Mouse (Mus musculus) adrenal gland, adult 18-20 months (tissue): ENCODE results near the gene Runx3. TPM values are rescaled to one million over a fixed set of nuclear protein-coding genes. Genes with fewer than 3 reads are reported as not detected.
A peak's percentile ranks its signal among the peaks of the same experiment; 100 is the strongest.

Source experiments
- DNase-seq, 2 experiments: peaks; one replicate each; pipeline ENCODE4 v3.0.0; 2021 to 2022; ENCODE audit warnings: low spot score in 2 of 2
- total RNA-seq, 2 experiments: library from RNA; stranded (reverse); gene quantifications; 1 replicate in 1 of 2; 2 replicates in 1 of 2; pipeline ENCODE4 v1.2.3; 2021

Gene Runx3
- total RNA-seq, 2 experiments from 2014 or later = 2.3 to 4.8 TPM

DNA sequence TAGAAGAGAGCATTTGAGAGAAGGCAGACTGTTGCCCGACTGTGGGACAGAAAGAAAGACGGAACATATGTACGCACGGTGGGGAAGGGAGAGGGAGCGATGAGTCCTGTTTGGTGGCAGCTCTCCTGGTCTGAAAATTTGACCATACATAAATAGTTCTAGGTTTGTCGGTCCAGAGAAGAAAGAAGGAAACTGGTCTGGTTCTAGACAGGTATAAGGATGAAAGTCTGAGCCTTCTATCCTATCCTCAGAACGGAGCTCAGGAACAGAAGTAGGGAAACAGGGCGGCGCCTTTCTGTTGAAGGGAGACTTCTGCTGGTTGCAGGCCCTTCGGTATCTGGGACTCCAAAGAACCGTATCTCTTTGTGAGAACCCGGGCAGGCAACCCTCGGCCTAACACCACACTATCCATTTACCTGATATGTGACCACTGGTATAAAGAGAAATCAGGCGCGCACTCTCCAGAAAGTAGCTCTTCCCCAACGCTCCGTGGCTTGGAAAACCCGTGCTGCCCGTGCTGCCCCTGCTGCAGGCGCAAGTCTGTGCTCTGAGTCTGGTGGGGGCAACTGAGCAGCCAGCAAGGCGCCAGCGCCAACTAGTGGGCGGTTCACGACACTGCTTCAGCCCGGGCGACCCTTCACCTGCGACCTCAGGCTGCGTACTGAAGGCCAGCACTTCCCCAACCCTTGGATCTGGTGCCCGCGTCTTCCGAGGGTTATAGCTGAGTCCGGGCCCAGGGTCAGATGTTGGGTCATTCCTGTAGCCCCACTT lies 29.8 kb downstream of the Runx3 start:
- peak; percentile 60 to 66 for DNase-seq

- no peak for DNase-seq
Measured at GRCm38 (mm10) chr4:135151111-135151987, 30.9 kb downstream of the Runx3 start.

DNA sequence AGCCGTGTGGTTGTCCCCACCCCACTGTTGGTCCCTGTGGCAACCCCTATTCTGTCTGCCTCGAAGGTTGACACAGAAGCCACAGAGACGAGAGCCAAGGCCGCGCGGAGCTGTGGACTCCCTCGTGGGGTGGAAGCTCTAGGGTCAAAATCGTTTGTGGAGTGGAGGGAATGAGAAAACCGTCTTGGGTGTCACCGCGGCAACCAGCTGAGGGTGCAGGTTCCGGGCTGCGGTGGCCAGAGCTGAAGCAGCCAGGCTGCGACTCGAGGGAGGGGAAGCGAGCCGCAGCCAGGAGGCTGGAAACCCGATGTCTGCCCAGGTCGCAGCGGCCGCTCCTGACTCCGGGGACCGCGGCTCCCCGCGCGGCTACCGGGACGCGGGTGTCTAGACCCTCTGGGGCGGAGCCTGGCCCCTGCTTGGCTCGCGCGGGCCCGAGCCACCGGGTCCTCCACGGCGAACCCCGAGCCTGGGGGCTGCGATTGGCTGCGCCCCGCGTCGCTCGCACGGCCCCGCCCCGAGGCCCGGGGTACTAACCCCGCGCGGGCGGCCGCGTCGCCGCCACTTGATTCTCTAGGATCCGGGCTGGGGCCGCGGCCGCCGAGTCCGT lies 31.6 kb downstream of the Runx3 start:
- DNase-seq = peak; percentile 23 to 35

GRCm38 (mm10) chr4:135152834-135153259 lies 32.4 kb downstream of the Runx3 start:
- peak; percentile 10 to 41 for DNase-seq

DNA sequence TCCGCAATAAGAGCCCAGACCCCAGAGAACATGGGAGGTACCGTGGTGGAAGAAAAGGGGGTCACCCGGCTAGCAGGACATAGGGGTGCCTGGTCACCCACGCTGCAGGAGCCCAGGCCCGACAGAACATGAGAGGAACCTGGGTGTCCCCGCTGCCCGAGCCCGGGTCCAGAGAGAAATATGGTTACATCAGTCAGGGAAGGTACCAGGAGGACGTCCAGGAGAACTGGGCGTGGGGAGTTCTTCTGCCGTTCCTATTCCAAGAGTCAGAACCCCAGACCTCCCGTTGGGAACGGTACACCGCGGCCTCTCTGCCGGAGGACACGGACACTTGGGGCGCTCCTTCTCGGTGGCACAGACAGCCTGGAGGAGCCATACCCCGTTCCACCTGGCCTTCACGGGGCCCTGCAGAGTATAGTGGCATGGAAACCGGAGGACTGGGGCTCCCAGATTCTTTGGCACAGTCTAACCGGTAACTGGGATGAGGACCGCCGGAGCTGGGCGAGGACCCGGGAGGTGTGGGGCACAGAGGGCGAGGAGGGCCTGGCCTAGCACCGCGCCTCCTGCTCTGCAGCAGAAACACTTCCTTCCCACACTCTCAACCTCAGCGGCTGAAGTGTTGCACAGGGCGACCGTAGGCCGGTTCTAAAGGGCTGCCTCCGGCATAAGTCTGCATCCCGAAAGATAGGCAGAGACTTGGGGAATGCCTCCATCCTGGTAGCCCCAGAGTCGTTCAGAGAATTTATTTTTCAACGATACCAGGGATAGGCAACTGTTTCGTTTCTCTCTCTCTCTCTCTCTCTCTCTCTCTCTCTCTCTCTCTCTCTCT lies 33.0 kb downstream of the Runx3 start:
- DNase-seq = no peak

DNA sequence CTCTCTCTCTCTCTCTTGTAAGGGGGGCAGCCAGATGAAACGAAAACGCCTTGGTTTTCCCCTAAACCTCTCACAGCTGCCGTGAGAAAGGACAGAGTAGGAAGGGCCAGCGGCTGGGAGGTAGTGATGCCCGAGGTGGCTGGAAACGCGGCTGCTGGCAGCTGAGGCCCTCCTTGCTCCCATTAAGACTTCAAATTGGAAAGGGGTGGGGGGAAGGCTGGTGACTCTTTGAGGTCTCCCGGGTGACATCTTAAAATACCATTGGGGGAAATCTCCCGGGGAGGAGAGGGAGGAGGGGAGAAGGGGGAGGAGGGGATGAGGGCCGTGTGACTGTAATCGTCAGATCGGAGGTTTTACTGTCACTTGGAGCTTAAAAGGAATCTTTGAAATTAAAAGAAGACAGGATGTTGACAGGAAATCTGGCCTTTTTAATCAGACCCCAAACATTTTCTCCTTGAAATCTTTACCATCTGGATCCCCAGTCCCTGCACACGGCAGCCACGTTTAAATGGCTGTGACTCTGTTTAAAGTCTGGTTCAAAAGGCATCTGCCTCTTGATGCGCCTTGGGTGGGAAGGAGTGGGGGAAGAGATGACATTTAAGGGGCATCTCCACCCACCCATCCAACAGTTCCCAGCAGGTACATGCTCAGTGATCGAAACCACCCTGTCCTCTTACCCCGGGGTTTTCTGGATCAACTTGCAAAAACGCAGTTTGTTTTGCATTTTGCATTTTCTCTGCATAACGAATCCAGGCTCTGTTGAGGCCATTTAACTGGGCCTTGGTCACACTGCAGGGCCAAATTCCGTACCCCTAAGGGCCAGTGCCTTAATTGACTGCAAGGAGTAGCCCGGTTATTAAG lies 33.9 kb downstream of the Runx3 start:
- DNase-seq = no peak

DNA sequence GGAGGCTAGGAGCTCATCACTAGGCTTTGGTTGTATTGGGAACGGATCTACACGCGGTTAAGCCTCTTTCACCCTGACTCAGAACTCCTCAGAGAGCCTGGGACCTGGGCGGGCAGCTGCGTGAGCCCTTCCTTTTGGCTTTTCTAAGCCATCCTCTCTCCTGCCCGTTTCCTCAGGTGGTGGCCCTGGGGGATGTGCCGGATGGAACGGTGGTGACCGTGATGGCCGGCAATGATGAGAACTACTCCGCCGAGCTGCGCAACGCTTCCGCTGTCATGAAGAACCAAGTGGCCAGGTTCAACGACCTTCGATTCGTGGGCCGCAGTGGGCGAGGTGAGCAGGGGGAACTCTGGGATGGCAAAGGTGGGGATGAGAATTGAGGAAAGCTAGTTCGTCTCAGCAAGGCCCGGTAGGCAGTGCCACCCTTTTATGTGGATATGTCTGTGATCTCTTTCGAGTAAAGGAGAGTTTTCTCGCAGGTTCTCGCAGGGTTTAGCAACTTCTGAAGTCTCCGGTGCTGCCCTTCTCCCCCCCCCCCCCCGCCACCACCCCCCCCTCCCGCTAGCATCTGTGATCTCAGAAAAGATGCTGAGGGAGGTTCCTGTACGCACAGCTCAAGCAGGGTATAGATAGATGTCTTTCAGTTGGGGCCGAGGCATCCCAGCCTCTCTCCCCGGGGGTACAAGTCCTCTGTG lies 34.8 kb downstream of the Runx3 start:
- no peak for DNase-seq

DNA sequence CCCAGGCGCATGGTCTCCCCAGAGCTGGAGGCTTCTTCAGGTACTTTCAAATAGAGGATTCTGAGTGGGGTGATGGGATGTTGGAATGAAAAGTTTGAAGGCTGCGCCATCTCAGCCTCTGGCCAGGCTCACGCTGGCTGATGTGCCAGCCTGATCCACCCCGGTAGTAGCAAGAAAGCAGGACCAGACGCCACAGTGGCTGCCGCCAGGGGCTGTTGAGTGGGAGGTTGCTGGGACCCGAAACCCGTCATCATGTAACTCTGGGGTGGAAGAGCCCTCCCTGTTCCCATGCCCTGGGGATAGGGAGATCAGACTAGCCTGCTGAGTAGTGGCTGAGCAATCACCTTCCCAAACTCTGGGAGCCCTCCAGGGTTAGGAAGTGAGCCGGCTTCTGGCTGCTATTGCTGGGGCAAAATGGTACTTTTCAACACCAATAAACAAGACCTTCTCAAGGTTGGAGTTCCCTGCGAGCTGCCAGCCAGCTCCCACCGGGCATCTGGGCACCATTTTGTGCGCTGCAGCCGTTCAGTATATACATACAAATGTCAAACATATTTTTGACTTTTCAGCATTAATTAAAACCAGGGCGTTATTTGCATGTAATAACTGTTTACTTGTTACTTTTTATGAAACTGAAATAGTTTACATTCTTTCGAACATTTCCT lies 35.5 kb downstream of the Runx3 start:
- no peak for DNase-seq

DNA sequence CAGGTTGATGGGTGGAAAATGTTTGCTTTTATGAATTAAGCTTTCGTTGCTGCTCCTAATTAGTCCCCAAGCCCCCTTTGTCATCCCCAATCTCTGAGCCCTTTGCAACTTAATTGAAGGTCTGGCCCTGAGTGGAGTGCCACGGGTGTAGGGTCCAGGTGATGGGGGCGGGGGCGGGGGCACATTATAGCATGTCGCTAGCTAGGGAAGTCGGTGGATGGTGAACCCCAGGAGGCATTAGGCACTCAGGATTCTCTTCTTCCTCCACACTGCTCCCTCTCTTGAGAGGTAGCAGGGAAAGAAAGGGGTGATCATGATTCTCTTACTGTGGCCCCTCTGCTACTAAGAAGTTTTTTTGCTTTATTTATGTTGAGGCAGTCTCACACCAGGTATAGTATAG lies 36.1 kb downstream of the Runx3 start:
- no peak for DNase-seq

DNA sequence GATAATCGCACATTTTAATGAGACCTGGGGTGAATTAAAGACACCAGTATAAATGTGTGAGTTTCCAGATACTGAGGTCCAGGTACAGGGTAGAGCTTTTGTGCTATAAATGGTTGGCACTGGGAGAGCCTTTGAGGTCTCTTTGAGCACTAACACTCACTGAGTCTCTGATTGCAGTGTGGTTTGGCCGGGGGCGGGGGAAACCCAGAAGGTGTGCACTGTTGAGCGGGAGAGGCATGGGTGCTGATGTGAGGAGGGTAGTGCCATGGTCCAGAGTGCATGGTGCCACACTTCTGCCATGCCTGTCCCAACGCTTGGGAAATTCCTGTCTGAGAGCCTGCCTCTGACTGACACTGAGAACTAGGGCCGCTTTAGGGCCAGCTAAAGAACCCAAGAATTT lies 36.9 kb downstream of the Runx3 start:
- no peak for DNase-seq

GRCm38 (mm10) chr4:135158724-135159409 lies 38.4 kb downstream of the Runx3 start:
- no peak for DNase-seq

GRCm38 (mm10) chr4:135159663-135160062 lies 39.2 kb downstream of the Runx3 start:
- DNase-seq = no peak

- no peak for DNase-seq
Measured at GRCm38 (mm10) chr4:135160168-135160567, 39.7 kb downstream of the Runx3 start.

GRCm38 (mm10) chr4:135161441-135161840 lies 41.0 kb downstream of the Runx3 start:
- no peak for DNase-seq

DNA sequence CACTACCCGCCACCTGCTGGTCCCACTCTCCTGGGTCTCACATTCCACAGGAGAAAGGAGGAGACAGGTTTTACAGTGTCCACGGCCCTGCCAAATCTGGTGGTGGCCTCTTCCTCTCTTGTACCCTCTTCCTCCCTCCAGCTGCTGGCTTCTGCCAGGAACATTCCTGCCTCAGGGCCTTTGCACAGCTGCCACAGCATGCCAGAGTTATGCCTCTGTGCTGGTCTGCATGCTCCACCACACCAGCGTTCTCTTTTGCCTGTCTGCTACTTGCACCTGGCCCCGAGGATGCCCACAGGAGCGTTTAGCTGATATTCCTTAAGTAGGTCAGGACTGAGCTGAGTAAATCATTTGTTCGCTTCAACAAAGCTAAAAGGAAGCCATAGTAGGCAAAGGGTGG lies 45.3 kb downstream of the Runx3 start:
- DNase-seq = no peak

DNA sequence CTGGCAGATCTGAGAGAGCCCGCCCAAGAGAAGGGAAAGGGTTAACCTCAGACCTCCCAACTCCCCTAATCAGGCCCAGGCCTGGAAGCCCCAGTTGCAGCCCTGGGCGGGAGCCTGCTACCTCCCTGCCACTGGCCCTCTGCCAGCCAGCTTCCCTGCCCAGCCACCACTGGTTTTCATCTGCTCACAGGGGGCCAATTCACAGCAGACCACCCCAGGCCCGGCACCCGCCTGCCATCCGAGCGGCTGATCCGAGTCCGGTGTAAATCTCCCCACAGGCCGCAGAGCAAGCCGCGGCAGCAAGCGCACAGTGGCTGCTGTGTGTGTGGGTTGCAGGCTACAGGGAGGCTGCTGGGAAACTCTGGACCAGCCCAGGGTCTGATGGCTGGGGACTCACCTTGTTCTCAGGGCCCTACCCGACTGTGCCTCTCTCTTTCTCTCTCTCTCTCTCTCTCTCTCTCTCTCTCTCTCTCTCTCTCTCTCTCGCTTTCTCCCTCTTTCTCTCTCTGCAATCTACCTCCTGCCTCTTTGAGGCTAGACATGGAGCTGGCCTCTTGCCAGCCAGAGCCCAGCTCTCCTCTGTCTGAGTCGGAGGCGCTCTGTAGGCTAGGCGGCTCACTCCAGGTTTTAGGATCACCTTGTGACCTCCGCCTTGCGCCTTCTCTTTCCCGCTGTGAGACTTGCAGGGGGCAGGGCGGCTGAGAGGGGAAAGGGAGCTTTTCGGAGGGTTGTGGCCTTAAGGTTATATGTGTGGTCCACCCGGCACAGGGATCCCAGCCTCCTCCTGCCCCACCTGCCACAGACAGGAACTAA lies 46.2 kb downstream of the Runx3 start:
- DNase-seq = no peak

GRCm38 (mm10) chr4:135167816-135168527 lies 47.5 kb downstream of the Runx3 start:
- DNase-seq = no peak
